Mouse (Mus musculus) stomach, embryonic 16.5 days (tissue): ENCODE measurements around the gene Ang. TPM values are rescaled to one million over a fixed set of nuclear protein-coding genes. Genes with fewer than 3 reads are reported as not detected.
A peak's percentile ranks its signal among the peaks of the same experiment; 100 is the strongest.
"Not testable (repeated sequence)": the region's sequence is repeated elsewhere in the genome, so short reads cannot be mapped to it uniquely, and the experiment has no call there.

Source experiments
- ATAC-seq: fragments of 200-750 bp; cut with Nextera tagmentation; 2 replicates; pipeline ENCODE4 v1.8.0; 2017; ENCODE audit warnings: moderate number of reproducible peaks, moderate TSS enrichment; ENCODE audit not compliant: insufficient read depth, low FRiP score
- H3K27ac ChIP-seq: fragments of 300-500 bp; sonication (generic); 2 replicates; pipeline ENCODE4 v1.5.1; 2014; ENCODE audit warnings: low read length
- H3K27me3 ChIP-seq: fragments of 300-500 bp; sonication (generic); 2 replicates; pipeline ENCODE4 v1.6.1; 2014; ENCODE audit warnings: low read length, control low read depth, mixed read lengths; ENCODE audit not compliant: control insufficient read depth, insufficient read depth
- H3K36me3 ChIP-seq: fragments of 300-500 bp; sonication (generic); 2 replicates; pipeline ENCODE4 v1.6.1; 2014; ENCODE audit warnings: low read length; ENCODE audit not compliant: control insufficient read depth, insufficient read depth
- H3K4me1 ChIP-seq: fragments of 300-500 bp; sonication (generic); 2 replicates; pipeline ENCODE4 v1.6.1; 2014; ENCODE audit warnings: low read length, control low read depth, mixed read lengths; ENCODE audit not compliant: control insufficient read depth, insufficient read depth
- H3K4me2 ChIP-seq: fragments of 300-500 bp; sonication (generic); 2 replicates; pipeline ENCODE4 v1.6.1; 2014; ENCODE audit warnings: low read depth, low read length, mixed read lengths
- H3K4me3 ChIP-seq: fragments of 300-500 bp; sonication (generic); replicated peaks from 2 replicates; pipeline ENCODE4 v1.5.1; 2014; ENCODE audit warnings: mild to moderate bottlenecking, low read length
- H3K9ac ChIP-seq: fragments of 300-500 bp; sonication (generic); 2 replicates; pipeline ENCODE4 v1.6.1; 2014; ENCODE audit warnings: low read length
- H3K9me3 ChIP-seq: fragments of 300-500 bp; sonication (generic); replicated peaks from 2 replicates; pipeline ENCODE4 v1.6.1; 2016; ENCODE audit warnings: low read length, control low read depth; ENCODE audit not compliant: control insufficient read depth
- WGBS: fragments of 180-500 bp; shearing (Covaris S2); extraction: QIAGEN DNeasy Blood & Tissue Kit; methylation state at CpG from one replicate; pipeline ENCODE4 v1.1.7; 2014; 5-methylcytosine and 5-hydroxymethylcytosine counted together
- polyA plus RNA-seq: library from polyadenylated mRNA; unstranded; fragments of >200 nt; fragmentation: Nextera tagmentation; extraction: Ambion mirVana; gene quantifications from 2 replicates; pipeline ENCODE4 v1.2.1, GENCODE M21; 2015

Ang gene
- polyA plus RNA-seq, 1 experiment from 2014 or later: 41.6 TPM

DNA sequence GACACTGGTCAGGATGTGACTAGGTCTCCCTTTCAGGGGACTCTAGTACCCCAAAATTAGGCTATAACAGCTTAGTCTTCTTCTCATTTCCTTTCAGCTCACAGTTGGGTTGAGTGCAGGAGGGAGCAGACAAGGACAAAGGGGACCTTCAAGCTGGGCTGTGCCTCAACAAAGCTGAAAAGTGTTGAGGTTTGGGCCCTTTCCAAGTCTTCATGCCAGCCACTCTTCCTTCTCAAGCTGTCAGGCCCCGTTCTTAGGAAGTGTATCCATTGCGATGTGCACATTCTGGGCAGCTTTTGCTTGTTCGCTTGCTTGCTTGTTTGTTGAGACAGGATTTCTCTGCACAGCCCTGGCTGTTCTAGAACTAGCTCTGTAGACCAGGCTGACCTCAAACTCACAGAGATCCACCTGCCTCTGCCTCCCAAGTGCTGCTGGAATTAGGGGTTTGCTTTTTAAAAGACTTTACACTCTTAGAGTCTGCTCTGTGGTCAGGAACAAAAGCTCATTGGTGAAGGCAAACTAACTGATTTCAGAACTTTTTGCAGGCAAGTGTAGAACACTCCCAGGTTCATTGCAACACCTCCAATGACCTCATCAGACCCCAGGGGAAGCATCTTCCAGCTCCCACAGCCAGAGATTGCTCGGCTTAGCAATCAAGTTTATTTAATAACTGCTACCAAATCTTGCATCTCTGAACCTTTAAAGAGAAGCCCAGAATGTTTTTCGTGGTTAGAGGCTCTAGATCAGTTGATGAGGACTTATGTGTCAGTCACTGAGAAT, 3.3 kb downstream of the Ang start:
- WGBS: 77% methylated on average over 5 of the region's 5 CpGs
- Histone ChIP-seq H3K36me3 (no peaks in the 10 kb centered on the region), H3K4me3 (no peak overlapping the region), H3K9me3 (no peaks in the 10 kb centered on the region), H3K4me2 (no peak overlapping the region), H3K27me3 (no peaks in the 10 kb centered on the region), H3K9ac (no peak overlapping the region), H3K27ac (peak overlapping the region; percentile 38), H3K4me1 (peaks cover 19% of the 10 kb centered on the region)
- no peak for ATAC-seq

DNA sequence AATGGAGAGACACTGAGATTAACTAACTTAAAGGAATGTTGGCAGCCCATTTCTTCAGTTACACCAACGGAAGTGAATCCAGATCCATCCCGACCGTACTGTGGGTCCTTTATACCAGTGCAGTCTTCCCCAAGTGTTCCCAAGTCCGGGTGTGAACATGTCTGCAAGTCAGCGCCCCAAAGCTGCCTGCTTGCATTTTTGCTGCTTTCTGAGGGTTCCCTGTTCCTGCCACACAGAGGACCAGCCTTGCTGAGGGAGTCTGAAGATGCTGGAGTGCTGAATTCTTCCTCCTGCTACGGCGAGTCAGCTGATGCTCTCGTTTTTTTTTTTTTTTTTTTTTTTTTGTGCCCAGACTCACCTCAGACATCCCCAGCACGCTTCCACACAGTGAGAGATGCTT, 4.0 kb downstream of the Ang start:
- Histone ChIP-seq H3K4me3 (no peak overlapping the region), H3K4me1 (peaks cover 19% of the 10 kb centered on the region), H3K9me3 (no peaks in the 10 kb centered on the region), H3K27me3 (no peaks in the 10 kb centered on the region), H3K9ac (no peak overlapping the region), H3K27ac (no peak overlapping the region), H3K36me3 (no peaks in the 10 kb centered on the region), H3K4me2 (no peak overlapping the region)
- ATAC-seq: no peak
- 70% methylated on average over 9 of the region's 9 CpGs for WGBS

DNA sequence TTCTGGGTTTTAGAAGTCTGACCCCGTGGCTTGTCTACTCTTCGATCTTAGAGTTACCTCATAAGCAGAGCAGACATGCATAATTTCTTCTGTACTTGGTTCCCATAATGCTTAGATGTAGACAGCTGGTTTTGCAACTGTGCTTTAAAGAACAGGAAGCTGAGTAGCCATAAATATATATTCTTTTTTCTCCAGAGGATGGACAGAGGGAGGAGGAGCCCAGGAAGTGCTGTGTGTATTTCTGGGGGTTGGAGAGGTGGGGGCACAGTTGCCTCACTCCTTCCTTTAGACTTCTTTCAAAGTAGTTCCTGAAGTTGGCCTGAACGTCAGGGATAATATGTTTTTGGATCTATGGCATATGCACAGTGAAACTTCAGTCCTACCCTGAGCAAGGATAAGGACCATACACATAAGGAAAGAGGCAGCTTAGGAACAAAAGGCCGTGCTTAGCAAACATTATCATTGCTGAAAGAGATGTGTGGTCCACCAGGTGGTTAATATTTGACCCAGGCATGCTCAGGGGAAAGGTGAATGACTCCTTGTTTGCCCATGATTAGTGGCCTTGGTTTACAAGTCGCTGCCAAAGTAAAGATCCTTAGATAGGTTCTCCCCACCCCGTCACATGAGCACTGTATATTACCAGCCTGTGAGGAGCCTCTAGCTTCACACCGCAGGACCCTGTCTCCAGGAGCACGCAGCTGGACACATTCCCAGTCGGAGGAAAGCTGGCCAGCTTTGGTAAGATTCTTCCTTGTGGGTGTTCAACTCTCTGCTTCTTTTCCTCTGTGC, 5.0 kb downstream of the Ang start:
- 0 out of 2 replicates have a peak overlapping the region, but pooled peaks have one; percentile 21 for H3K9ac ChIP-seq
- H3K4me2 ChIP-seq: peak overlapping the region; percentile 27; the same call in 1 of the 2 replicates
- H3K27me3 ChIP-seq: no peaks in the 10 kb centered on the region
- H3K36me3 ChIP-seq: no peaks in the 10 kb centered on the region
- ATAC-seq: peak; percentile 88
- H3K4me1 ChIP-seq: peaks cover 19% of the 10 kb centered on the region
- H3K27ac ChIP-seq: peak overlapping the region; percentile 64
- 27% methylated on average over 9 of the region's 9 CpGs for WGBS
- no peaks in the 10 kb centered on the region for H3K9me3 ChIP-seq
- H3K4me3 ChIP-seq: peak overlapping the region; percentile 11; the same call in 1 of the 2 replicates

DNA sequence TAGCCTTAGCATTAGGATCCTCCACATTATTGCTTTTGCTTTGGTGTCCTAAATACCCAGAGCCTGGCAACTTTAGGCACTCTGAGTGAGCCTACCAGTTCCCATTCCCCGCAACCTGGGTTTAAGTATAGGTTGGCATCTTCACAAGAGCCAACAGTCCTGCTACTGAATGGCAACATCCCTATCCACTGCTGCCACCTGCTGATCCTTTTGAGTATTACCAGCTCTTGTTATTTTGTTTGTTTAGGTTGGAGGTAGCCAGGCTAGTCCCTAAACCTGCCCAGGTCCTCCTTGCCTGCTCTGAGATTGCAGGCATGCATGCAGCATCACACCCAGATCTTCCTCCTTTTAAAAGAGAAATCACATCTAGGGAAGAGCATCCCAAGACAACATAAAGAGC, 7.3 kb downstream of the Ang start:
- H3K4me2 ChIP-seq, H3K9ac ChIP-seq, H3K4me3 ChIP-seq, H3K9me3 ChIP-seq, H3K27me3 ChIP-seq, H3K27ac ChIP-seq, H3K36me3 ChIP-seq: not testable (repeated sequence)
- ATAC-seq: peak; percentile 22; the same call in 1 of the 2 replicates
- peaks cover 10% of the 10 kb centered on the region for H3K4me1 ChIP-seq
- 34% methylated on average over 1 of the region's 1 CpGs for WGBS

DNA sequence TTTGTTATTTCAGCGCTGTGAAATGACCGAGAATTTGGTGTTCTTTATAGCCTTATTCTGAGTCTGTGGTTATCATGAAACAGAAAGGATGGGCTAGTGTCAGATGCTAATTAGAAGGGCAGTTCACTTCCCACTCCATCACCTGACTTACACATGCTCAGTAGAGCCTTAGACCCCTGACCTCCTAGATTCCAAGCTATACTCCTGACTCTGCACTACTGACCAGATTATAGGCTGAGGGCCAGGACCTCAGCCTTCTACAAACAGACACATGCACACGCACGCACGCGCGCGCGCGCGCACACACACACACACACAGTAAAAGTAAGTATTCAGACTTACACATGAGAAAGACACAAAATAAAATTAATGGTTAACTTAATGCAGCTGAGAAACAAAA, 8.0 kb downstream of the Ang start:
- 92% methylated on average over 11 of the region's 11 CpGs for WGBS
- H3K9ac ChIP-seq: no peak overlapping the region
- no peak overlapping the region for H3K4me3 ChIP-seq
- H3K27ac ChIP-seq: no peak overlapping the region
- no peaks in the 10 kb centered on the region for H3K9me3 ChIP-seq
- H3K36me3 ChIP-seq: no peaks in the 10 kb centered on the region
- peaks cover 6% of the 10 kb centered on the region for H3K4me1 ChIP-seq
- H3K4me2 ChIP-seq: no peak overlapping the region
- no peaks in the 10 kb centered on the region for H3K27me3 ChIP-seq
- no peak for ATAC-seq

DNA sequence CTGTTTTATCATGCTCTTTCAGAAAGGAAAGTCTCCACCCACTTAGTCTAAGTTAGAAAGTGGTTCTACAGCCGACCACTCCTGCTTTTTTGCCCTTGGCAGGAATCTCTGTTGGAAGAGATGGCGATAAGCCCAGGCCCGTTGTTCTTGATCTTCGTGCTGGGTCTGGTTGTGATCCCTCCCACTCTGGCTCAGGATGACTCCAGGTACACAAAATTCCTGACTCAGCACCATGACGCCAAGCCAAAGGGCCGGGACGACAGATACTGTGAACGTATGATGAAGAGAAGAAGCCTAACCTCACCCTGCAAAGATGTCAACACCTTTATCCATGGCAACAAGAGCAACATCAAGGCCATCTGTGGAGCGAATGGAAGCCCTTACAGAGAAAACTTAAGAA, 10.3 kb downstream of the Ang start:
- Histone ChIP-seq H3K27me3 (no peaks in the 10 kb centered on the region), H3K36me3 (peaks cover 11% of the 10 kb centered on the region; the same call in 1 of the 2 replicates), H3K4me1 (no peaks in the 10 kb centered on the region), H3K4me2 (no peak overlapping the region), H3K27ac (no peak overlapping the region), H3K9ac (no peak overlapping the region), H3K9me3 (no peaks in the 10 kb centered on the region), H3K4me3 (no peak overlapping the region)
- 62% methylated on average over 9 of the region's 9 CpGs for WGBS
- no peak for ATAC-seq

DNA sequence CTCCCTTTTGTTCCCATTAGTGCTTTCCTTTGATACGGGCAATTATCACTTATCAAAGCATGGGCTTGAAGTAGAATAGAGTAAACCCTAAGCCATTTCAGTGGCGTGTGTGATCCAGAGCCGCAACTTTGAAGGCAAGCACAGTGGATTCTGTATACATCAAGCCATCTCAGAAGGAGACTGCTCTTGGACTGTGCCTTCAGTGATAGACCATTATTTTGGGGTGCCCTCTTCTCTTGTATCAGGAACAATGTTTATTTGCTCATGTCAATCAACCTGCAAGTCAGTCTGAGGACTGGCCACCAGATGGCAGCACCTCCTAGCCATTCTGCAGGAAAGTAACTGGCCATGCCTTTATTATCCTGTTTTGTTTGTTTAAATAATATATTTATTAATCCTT, 12.3 kb downstream of the Ang start:
- no peak overlapping the region for H3K27ac ChIP-seq
- no peak overlapping the region for H3K4me2 ChIP-seq
- H3K4me1 ChIP-seq: no peaks in the 10 kb centered on the region
- no peaks in the 10 kb centered on the region for H3K27me3 ChIP-seq
- no peak for ATAC-seq
- H3K9ac ChIP-seq: no peak overlapping the region
- H3K4me3 ChIP-seq: no peak overlapping the region
- H3K9me3 ChIP-seq: no peaks in the 10 kb centered on the region
- H3K36me3 ChIP-seq: peaks cover 11% of the 10 kb centered on the region; the same call in 1 of the 2 replicates
- WGBS: 56% methylated on average over 3 of the region's 3 CpGs

DNA sequence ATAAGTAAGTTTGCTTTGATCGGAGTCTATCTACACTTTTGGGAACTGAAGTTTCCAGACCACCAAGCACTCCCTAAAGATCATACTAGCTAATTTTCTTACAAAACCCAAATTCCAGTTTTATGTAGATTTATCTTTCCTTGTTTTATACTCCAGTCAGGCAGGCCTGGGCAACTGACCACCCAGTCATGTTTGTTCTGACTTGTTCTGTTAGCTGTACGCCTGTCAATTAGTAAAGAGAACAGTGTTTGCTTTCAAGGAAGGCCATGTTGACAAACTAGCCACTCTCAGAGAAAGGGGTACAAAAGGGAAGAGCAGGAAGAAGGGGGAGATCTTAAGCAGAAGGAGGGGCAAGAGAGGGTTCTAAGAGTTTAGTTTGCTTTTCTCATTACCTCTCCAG, 13.4 kb downstream of the Ang start:
- H3K4me3 ChIP-seq: no peak overlapping the region
- H3K4me2 ChIP-seq: no peak overlapping the region
- WGBS: 69% methylated on average over 2 of the region's 2 CpGs
- H3K4me1 ChIP-seq: no peaks in the 10 kb centered on the region
- no peaks in the 10 kb centered on the region for H3K9me3 ChIP-seq
- ATAC-seq: no peak
- no peaks in the 10 kb centered on the region for H3K27me3 ChIP-seq
- H3K36me3 ChIP-seq: peaks cover 11% of the 10 kb centered on the region; the same call in 1 of the 2 replicates
- no peak overlapping the region for H3K27ac ChIP-seq
- no peak overlapping the region for H3K9ac ChIP-seq

DNA sequence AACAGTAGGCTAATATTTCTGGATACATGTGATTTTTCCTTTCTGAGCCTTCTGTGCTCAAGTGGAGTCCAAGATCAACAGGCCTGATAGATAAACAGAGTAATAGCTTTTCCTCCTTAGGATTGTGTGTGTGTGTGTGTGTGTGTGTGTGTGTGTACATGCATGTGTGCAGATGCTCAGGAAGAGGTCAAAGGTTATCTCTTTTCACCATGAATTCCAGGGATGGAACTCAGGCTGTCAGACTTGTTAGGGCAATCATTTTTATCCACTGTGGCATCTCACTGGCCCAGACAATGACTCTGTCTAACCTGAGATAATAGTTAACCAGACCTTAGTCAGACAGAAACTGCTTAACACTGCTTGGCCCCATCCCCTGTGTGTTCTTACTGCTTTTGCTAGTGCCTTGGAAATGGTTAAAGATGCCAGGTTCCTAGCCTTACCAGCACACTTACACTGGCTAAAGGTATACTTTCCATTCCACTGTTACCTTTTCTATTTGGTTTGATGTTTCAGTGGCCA, 15.6 kb downstream of the Ang start:
- no peak for ATAC-seq
- Histone ChIP-seq H3K4me2 (no peak overlapping the region), H3K27ac (no peak overlapping the region), H3K9ac (no peak overlapping the region), H3K4me1 (no peaks in the 10 kb centered on the region), H3K27me3 (no peaks in the 10 kb centered on the region), H3K36me3 (peaks cover 11% of the 10 kb centered on the region; the same call in 1 of the 2 replicates), H3K4me3 (no peak overlapping the region), H3K9me3 (peaks cover 5% of the 10 kb centered on the region; the same call in 1 of the 2 replicates)
